Mouse (Mus musculus): Measurements from ENCODE around the gene Gm21170.
"Not testable (repeated sequence)": the region's sequence is repeated elsewhere in the genome, so short reads cannot be mapped to it uniquely, and the experiment has no call there.

The Gm21170 gene

DNA sequence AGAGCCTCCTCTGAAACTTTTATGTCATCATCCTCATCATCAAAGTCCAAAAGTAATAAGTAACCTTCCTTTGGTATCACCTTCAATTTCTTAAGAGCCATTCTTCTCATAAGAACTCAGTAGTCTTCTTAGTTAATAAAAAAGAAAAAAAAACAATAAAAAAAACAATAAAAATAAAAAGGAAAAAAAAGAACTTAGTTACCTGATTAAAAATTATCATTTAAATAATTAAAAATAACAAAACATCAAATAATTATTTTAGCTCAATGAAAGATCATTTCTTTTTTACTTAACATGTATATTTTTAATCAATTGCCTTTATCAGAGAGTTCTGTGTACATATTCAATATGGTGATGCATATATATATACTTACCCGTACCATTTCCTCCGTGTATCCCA is at the start of gene Gm21170:
Gm21170 (minus strand) TSS at position 101 of the 400 bp plus-strand sequence.
- CTCF ChIA-PET, POLR2A ChIA-PET: not testable (repeated sequence)
